Mouse (Mus musculus) lung, postnatal 4 days (tissue): Measurements from ENCODE around the gene Chaf1a.
"Not testable (repeated sequence)": the region's sequence is repeated elsewhere in the genome, so short reads cannot be mapped to it uniquely, and the experiment has no call there.

ENCODE experiments used
- DNase-seq, 2 experiments: peaks; one replicate each; pipeline ENCODE4 v3.0.0; 2021

Gene Chaf1a

DNA sequence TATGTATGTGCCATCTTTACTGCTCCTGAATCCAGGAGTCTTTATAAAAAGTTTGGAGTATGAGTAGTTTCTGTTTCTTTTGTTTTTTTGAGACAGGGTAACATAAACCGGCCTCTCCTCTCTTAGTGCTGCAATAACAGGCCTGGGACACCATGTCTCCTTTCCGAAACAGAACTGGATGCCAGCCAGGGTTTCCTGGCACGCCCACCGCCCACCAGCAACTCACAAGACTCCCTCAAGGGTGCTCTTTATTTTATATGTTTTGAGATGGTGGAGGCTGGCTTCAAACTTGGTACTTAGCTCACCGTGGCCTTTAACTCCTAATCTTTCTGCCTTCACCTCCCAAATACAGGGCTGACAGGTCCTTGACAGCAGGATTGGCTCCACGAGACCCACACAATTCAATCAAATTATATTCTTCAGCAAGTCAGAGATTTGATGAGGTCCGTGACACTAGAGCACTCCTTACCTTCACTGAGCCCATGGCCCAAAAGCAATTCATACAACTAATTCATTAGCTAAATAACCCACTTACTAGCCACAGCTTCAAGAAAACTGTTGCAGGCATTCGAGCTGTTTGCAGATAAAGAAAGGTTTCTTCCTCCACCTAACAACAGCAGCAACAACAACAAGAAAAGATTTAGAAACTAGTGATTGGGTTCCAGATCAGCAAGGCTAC lies 1.5 kb upstream of the Chaf1a start:
- no peak for DNase-seq

GRCm38 (mm10) chr17:56039345-56039744 lies 894 bp upstream of the Chaf1a start:
- DNase-seq, result no peak

GRCm38 (mm10) chr17:56040857-56041163 lies 571 bp downstream of the Chaf1a start:
- no peak for DNase-seq

DNA sequence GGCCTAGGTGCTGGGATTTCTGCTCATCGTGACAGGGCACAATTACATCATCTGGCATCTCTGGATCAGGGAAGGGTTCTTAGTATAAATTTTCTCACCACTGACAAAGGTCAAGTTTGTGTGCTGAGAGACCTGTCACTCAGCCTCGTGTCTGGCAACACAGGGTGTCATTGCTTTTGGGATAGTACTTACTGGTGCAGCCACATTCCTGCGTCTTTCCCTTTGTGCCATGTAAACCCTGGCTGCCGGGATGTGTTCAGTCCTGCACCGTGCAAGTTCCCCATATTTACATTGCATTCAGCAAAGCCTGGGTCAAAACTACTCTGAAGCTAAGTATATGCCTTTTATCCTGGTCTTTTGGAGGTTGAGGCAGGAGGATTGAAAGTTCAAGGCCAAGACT lies 11.1 kb downstream of the Chaf1a start:
- no peak for DNase-seq

DNA sequence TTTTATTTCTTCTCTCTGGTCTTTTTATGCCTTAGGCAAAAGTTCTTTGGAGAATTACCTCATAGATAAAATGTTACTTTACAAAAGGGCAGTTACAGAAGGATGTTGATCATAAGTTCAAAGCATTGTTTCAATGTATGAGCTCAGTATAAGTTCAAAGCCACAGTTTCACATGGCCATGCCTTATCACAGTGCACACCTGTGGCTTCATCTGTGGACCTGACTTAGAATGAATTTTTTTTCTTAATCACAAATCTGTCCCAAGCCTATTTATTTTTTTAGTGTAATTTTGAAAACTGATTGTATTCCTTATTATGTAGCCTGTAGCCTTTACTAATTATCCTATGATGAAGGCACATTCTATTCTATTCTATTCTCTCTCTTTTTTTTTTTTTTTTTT lies 14.7 kb downstream of the Chaf1a start:
- DNase-seq, result no peak

- DNase-seq, result no peak
Observed at GRCm38 (mm10) chr17:56055945-56056678, 15.9 kb downstream of the Chaf1a start.

- DNase-seq, result no peak
Observed at GRCm38 (mm10) chr17:56057381-56058120, 17.3 kb downstream of the Chaf1a start.

GRCm38 (mm10) chr17:56062081-56062480 lies 21.8 kb downstream of the Chaf1a start:
- no peak for DNase-seq

DNA sequence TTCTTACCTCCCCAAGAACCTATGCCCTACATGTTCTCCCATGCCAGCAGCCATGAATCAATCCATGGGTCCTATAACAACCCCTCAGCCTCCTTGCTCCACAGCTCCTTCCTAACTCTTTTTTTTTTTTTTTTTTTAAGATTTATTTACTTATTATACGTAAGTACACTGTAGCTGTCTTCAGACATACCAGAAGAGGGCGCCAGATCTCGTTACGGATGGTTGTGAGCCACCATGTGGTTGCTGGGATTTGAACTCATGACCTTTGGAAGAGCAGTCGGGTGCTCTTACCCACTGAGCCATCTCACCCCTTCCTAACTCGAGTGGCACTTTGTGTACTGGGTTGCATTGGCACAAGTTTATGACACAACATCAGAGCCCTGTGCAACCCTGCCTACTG lies 25.5 kb downstream of the Chaf1a start:
- DNase-seq, result not testable (repeated sequence)

DNA sequence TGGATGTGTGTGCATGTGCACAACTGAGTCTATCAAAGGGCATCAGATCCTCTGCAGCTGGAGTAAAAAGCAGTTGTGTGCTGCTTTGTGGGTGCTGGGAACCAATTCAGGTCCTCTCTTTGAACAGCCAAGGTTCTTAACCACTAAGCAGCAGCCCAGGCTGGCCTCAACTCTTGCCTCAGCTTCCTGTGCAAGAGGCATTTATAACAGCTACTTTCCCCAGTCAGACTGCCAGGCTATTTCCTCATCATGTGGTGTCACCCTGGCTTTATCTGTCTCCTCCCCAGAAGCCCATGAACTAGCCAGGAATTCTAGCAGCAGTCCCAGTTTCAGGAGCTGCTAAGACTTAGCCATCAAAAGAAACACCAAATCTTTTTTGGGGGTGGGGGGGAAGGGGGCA lies 26.2 kb downstream of the Chaf1a start:
- DNase-seq, result no peak

GRCm38 (mm10) chr17:56069066-56069465 lies 28.8 kb downstream of the Chaf1a start:
- DNase-seq, result no peak

DNA sequence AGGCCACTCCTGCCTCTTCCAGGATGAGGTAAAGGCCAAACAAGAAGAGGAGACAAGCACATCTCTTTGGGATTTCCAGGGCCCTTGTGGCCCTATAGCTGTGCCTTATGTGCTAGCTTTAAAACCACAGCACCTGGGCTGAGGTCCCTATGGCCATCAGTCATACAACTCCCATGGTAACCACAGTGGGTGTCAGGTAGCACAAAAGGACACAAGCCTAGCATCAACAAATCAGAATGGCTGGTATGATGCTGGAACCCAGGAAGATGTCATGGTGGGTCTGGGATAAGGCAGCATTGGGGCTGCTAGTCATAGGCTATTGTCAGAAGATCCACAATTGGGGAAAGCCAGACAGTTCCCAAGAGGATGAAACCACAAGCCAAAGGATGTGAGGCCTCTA lies 30.9 kb downstream of the Chaf1a start:
- no peak for DNase-seq

DNA sequence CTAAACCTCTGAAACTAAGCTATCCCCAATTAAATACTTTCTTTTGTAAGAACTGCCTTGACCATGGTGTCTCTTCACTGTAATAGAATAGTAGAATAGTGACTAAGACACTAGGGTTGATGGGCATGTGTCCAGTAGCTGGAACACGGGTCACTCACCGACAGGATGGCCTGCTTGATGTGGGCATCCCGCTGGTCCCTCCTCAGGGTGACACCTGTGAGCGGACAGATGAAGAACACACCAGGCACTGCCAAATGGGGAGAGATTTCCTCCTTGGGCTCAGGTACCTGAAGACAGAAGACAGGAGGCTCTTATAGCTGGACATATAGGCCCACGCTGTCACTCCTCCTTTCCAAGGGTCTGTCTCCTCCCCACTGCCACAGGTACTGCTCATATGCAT lies 32.0 kb downstream of the Chaf1a start:
- DNase-seq, result no peak

GRCm38 (mm10) chr17:56074097-56074826 lies 34.0 kb downstream of the Chaf1a start:
- DNase-seq, result peak; percentile 90 to 93

DNA sequence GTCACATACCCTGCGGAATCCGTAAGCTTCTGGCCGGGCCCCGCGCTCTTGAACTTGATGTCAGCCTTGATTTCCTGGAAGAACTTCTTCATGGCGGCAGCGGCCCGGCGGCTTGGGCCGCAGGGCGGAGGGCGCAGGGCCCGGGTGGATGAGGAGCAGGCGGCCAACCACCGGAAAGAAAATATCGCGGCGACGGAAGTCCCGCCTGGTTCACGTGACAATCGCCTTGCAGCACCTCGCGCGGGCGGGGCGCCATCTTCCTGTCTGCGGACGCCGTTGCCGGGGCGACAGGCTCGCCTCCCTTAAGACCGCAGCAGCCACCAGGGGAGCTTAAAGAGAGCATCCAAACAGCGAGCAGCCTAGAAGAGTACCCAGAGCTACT lies 34.6 kb downstream of the Chaf1a start, which contains the start of gene Ubxn6:
Gene Ubxn6 (minus strand): TSS at position 202 of the 382 bp plus-strand sequence.
- DNase-seq, result peak; percentile 98 to 99

DNA sequence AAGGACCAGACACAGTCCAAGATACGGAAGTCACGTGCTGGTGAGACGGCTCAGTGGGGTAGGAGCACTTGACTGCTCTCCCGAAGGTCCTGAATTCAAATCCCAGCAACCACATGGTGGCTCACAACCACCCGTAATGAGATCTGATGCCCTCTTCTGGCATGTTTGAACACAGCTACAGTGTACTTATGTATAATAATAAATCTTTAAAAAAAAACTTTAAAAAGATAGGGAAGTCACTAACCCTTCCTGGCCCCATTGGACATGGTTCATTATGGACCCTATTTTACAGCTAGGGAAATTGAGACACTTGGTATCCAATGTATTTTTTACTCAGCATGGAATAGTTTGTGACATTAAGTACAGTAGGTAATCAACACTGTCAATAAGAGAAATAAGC lies 37.3 kb downstream of the Chaf1a start:
- DNase-seq, result no peak

DNA sequence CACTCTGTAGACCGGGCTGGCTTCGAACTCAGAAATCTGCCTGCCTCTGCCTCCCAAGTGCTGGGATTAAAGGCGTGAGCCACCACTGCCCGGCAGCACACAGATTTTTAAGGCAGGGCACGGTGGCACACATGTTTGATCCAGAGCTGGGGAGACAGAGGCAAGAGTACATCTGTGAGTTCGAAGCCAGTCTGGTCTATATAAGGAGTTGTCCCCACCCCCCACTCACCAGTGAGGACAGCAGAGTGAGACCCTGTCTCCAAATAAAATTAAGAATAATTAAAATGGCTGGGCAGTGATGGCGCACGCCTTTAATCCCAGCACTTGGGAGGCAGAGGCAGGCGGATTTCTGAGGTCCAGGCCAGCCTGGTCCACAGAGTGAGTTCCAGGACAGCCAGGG lies 38.1 kb downstream of the Chaf1a start:
- DNase-seq, result not testable (repeated sequence)

- DNase-seq, result peak; percentile 100
Observed at GRCm38 (mm10) chr17:56078880-56079795, 38.9 kb downstream of the Chaf1a start, which contains the start of gene Hdgfl2. Hdgfl2 (plus strand) TSS chr17:56079634.

DNA sequence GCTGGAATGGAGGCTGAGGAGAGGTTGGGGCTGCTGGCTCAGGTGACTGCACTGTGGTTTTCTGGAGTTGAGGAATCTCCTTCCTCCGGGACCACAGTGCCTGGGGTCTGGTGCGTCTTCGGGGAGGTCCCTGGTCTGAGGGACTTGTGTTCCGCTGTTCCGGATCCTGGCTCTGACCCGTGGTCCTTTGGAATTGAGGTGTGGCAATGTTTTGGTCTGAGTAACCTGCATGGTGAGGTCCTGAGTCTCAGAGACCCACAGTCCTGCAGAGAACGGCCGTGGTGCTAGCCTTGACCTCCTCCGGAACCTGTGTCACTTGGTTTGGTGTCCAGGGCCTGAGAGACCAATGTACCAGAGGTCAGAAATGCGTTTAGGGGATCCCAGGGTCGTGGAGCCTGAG lies 39.7 kb downstream of the Chaf1a start:
- DNase-seq, result peak in 1 of 2 experiments; percentile 15

DNA sequence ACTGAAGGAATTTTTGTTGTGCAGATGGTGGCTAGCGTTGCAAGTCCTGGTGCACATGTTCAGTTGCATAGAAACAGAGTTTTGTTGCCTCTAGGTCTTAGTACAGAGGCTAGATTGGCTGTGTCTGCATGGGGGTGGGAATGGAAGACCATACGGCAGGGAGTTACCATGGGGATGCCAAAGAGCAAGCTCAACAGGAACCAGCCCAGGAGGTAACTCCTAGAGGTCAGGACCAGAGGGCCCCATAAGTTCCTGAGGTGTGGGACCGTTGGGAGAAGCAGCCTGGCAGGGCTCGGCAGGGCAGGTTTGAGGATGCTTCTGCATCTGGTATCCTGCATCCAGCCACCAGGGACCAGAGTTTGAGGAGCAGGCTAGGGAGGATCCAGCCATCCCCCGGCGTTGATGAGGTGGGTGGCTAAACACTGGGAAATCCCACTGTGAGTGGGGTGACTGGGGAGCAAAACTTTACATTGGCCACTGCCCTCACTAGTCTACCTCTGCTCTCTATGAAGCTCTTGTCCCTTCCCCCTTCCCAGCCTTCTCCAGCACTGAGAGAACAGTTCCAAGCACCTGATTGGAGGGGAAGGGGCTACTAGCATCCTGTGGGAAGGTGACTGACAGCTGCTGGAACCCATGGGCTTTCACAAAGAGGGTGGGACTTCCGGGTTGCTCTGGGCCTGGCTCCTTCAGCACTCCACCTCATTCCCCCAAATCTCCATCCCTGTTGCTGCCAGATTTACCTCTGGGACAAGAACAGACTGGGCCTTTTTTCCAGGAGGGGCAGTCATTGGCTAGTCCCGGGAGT lies 40.7 kb downstream of the Chaf1a start:
- DNase-seq, result peak; percentile 34 to 58

GRCm38 (mm10) chr17:56092312-56092711 lies 52.1 kb downstream of the Chaf1a start:
- DNase-seq, result no peak
